Mouse (Mus musculus): ENCODE measurements around the gene Nkrf. TPM values are rescaled to one million over a fixed set of nuclear protein-coding genes. Genes with fewer than 3 reads are reported as not detected.
"Not testable (repeated sequence)": the region's sequence is repeated elsewhere in the genome, so short reads cannot be mapped to it uniquely, and the experiment has no call there.

Gene Nkrf
- total RNA-seq (2018; cell fraction: chromatin; rRNA removed) = 1 to 10 TPM in 24 of 26 experiments, under 1 TPM in 2; 0.44 to 4.6 (median 2.1) TPM
- 1 to 10 TPM; 1.7 to 4.4 (median 2.8) TPM for total RNA-seq (2018; cell fraction: cytosol; rRNA removed)
- 1 to 10 TPM; 1.3 to 7.2 (median 2.7) TPM for total RNA-seq (2018; cell fraction: nucleus; rRNA removed)
- 2.7 to 6.4 TPM (median 4.6 TPM) in 3 replicates for polyA plus RNA-seq (2018)

DNA sequence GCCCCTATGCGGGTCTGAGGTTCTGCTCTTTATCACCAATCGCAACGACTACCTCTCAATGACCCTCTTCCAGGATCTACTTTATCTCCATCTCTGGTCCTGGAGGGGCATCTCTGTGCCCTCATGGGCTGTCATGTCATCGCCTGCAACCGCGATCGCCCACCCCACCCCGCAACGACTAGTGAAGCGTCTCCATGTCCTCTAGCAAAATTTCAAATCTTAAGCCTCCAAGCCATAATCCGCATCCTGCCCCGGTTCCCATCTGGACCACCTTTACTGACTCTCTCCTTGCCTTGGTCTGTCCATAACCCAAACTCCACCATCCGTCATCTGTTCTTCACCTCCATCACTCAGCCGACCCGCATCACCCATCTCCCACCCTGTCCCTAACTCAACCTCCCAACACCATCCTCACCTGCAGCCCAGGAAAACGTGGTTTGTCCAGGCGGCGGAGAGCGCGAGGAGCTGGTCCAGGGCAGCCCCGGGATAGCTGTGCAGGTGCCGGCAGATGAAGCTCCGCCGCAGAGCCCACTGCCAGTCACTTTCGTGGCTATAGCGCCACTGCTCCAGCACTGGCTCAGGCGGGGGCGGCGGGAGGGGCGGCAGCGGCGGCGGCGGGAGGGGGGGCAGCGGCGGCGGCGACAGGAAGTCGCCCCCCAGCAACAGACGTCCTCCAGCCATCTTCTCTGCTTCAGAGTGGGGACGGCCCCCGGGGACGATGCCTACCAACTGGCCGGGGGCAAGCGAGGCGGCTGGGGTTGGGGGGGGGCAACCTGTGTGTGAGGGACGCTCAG is at the start of gene Nkrf:
Gene Nkrf (minus strand): TSS at position 579 of the 794 bp plus-strand sequence.
- Histone ChIP-seq H3K27ac (0 out of 2 replicates have a peak within 1 kb of the TSS, but pooled peaks have one; percentile 31), H3K4me3 (ENCODE audit: inconsistent target) (peak within 1 kb of the TSS; percentile 46), H3K36me3 (ENCODE audit: inconsistent target) (no peaks in the 10 kb centered on the region), H3K79me2 (ENCODE audit: inconsistent target) (no peaks in the 10 kb centered on the region; the same call in 1 of the 2 replicates)
- 19% methylated on average over 38 of the region's 47 CpGs for WGBS (ENCODE audit: missing documents)

DNA sequence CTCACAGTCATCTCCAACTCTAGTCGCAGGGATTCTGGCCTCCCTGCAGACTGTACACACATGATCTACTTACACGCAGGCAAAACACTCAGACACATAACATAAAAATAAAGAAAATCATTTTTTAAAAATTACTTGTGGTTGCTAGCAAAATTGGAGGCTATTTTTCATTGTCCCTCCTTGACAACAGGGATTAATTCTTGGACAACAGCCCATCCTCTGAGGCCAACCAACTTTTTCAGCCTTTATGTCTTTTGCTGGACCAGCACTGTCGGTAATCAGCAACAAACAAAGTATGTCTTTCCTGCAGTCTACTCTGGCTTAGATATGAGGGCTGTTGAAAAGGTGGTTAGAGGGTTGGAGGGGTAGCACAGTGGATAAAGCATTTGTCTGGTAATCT is 38.4 kb upstream of the Nkrf start:
- H3K36me3 ChIP-seq (ENCODE audit: inconsistent target) = no peaks in the 10 kb centered on the region
- H3K4me3 ChIP-seq (ENCODE audit: inconsistent target) = no peak overlapping the region
- no peaks in the 10 kb centered on the region for H3K79me2 ChIP-seq (ENCODE audit: inconsistent target)
- 94% methylated on average over 3 of the region's 3 CpGs for WGBS (ENCODE audit: missing documents)
- H3K27ac ChIP-seq = no peak overlapping the region

GRCm38 (mm10) chrX:36939806-36940413 is 37.2 kb upstream of the Nkrf start:
- no peaks in the 10 kb centered on the region for H3K79me2 ChIP-seq (ENCODE audit: inconsistent target)
- no peaks in the 10 kb centered on the region for H3K36me3 ChIP-seq (ENCODE audit: inconsistent target)
- H3K27ac ChIP-seq = no peak overlapping the region
- 49% methylated on average over 4 of the region's 4 CpGs for WGBS (ENCODE audit: missing documents)
- no peak overlapping the region for H3K4me3 ChIP-seq (ENCODE audit: inconsistent target)

- H3K36me3 ChIP-seq (ENCODE audit: inconsistent target) = no peaks in the 10 kb centered on the region
- H3K4me3 ChIP-seq (ENCODE audit: inconsistent target) = no peak overlapping the region
- 89% methylated on average over 7 of the region's 7 CpGs for WGBS (ENCODE audit: missing documents)
- H3K79me2 ChIP-seq (ENCODE audit: inconsistent target) = no peaks in the 10 kb centered on the region
- H3K27ac ChIP-seq = no peak overlapping the region
Observed at GRCm38 (mm10) chrX:36935326-36935966, 32.7 kb upstream of the Nkrf start.

GRCm38 (mm10) chrX:36930574-36930973 is 27.9 kb upstream of the Nkrf start:
- 60% methylated on average over 1 of the region's 1 CpGs for WGBS (ENCODE audit: missing documents)
- no peak overlapping the region for H3K27ac ChIP-seq

GRCm38 (mm10) chrX:36929694-36930093 is 27.0 kb upstream of the Nkrf start:
- H3K36me3 ChIP-seq (ENCODE audit: inconsistent target) = no peaks in the 10 kb centered on the region
- no peak overlapping the region for H3K4me3 ChIP-seq (ENCODE audit: inconsistent target)
- no peaks in the 10 kb centered on the region for H3K79me2 ChIP-seq (ENCODE audit: inconsistent target)
- no peak overlapping the region for H3K27ac ChIP-seq
- 49% methylated on average over 4 of the region's 4 CpGs for whole genome bisulfite sequencing (ENCODE audit: missing documents)

More at GRCm38 (mm10) chrX:36930574-36930973, 27.9 kb upstream of the Nkrf start:
- Histone ChIP-seq H3K79me2 (ENCODE audit: inconsistent target) (no peaks in the 10 kb centered on the region), H3K36me3 (ENCODE audit: inconsistent target) (no peaks in the 10 kb centered on the region), H3K4me3 (ENCODE audit: inconsistent target) (no peak overlapping the region)

GRCm38 (mm10) chrX:36928791-36929190 is 26.1 kb upstream of the Nkrf start:
- Histone ChIP-seq H3K79me2 (ENCODE audit: inconsistent target) (no peaks in the 10 kb centered on the region), H3K27ac (no peak overlapping the region), H3K36me3 (ENCODE audit: inconsistent target) (no peaks in the 10 kb centered on the region), H3K4me3 (ENCODE audit: inconsistent target) (no peak overlapping the region)
- WGBS (ENCODE audit: missing documents) = 89% methylated on average over 4 of the region's 4 CpGs

DNA sequence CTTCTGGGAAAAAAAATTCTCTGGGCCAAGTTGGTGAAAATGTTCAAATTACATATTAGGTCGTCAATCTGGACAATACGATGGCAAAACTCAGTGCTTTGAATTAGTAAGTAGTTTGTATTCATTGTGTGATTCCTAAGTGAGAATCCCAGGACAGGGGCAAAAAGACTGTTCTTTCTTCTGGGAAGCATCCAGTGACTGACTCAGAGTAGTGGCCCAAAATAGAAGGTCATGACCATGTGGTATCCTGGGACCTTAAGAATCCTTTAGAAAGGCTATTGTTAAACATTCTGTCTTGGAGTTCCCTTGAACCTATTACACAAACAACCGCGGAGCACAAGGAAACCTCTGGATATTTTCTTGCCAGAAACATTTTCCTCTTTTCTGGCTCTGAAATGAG is 18.6 kb upstream of the Nkrf start:
- Histone ChIP-seq H3K4me3 (ENCODE audit: inconsistent target) (no peak overlapping the region), H3K79me2 (ENCODE audit: inconsistent target) (no peaks in the 10 kb centered on the region), H3K36me3 (ENCODE audit: inconsistent target) (no peaks in the 10 kb centered on the region), H3K27ac (no peak overlapping the region)
- 79% methylated on average over 4 of the region's 4 CpGs for WGBS (ENCODE audit: missing documents)

GRCm38 (mm10) chrX:36917749-36918148 is 15.1 kb upstream of the Nkrf start:
- Histone ChIP-seq H3K27ac (no peak overlapping the region), H3K36me3 (ENCODE audit: inconsistent target) (no peaks in the 10 kb centered on the region), H3K4me3 (ENCODE audit: inconsistent target) (no peak overlapping the region), H3K79me2 (ENCODE audit: inconsistent target) (no peaks in the 10 kb centered on the region)
- 83% methylated on average over 1 of the region's 1 CpGs for WGBS (ENCODE audit: missing documents)

GRCm38 (mm10) chrX:36911343-36911742 is 8.6 kb upstream of the Nkrf start:
- 59% methylated on average over 10 of the region's 12 CpGs for WGBS (ENCODE audit: missing documents)
- no peaks in the 10 kb centered on the region for H3K36me3 ChIP-seq (ENCODE audit: inconsistent target)
- no peaks in the 10 kb centered on the region for H3K79me2 ChIP-seq (ENCODE audit: inconsistent target)
- H3K4me3 ChIP-seq (ENCODE audit: inconsistent target) = no peak overlapping the region
- H3K27ac ChIP-seq = no peak overlapping the region

GRCm38 (mm10) chrX:36906539-36906938 is 3.8 kb upstream of the Nkrf start:
- Histone ChIP-seq H3K36me3 (ENCODE audit: inconsistent target) (no peaks in the 10 kb centered on the region), H3K27ac (no peak overlapping the region), H3K4me3 (ENCODE audit: inconsistent target) (no peak overlapping the region), H3K79me2 (ENCODE audit: inconsistent target) (no peaks in the 10 kb centered on the region; the same call in 1 of the 2 replicates)
- WGBS (ENCODE audit: missing documents) = 35% methylated on average over 4 of the region's 5 CpGs

DNA sequence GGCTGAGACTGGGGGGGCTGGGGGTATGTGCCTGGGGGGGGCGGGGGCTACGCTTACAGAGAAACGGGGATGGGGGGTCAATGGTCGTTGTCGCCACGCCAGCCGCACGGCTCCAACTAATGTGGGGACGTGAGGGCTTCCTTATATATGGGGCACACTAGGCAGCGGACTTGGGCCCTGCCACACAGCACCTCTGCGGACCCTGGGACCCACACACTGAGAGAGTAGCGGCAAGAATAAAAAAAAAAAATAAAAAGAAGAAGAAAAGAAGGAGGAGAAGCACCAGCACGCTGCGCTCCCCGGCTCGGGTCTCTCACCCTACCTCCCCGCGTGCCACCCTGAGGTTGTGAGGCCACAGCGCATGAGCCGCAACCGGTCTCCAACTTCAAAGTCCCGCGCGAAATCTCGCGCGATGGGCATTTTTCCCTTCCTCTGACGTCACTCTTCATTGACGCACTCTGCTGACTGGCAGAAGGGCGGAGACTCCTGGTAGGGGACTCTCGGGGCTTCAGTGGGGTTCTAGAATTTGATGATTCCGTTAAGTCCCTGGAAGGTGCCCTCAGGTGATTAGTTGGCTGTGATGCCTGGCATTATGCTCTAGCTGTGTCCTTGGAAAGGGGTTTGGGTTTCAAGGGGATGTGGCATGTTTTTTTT is 543 bp upstream of the Nkrf start:
- WGBS (ENCODE audit: missing documents) = 14% methylated on average over 22 of the region's 32 CpGs
- H3K4me3 ChIP-seq (ENCODE audit: inconsistent target) = peak overlapping the region; percentile 46
- no peaks in the 10 kb centered on the region for H3K36me3 ChIP-seq (ENCODE audit: inconsistent target)
- 0 out of 2 replicates have a peak overlapping the region, but pooled peaks have one; percentile 31 for H3K27ac ChIP-seq
- no peaks in the 10 kb centered on the region; the same call in 1 of the 2 replicates for H3K79me2 ChIP-seq (ENCODE audit: inconsistent target)

GRCm38 (mm10) chrX:36901655-36902054 is 1.0 kb downstream of the Nkrf start:
- Histone ChIP-seq H3K27ac (no peak overlapping the region), H3K36me3 (ENCODE audit: inconsistent target) (no peaks in the 10 kb centered on the region), H3K4me3 (ENCODE audit: inconsistent target) (no peak overlapping the region), H3K79me2 (ENCODE audit: inconsistent target) (no peaks in the 10 kb centered on the region; the same call in 1 of the 2 replicates)
- WGBS (ENCODE audit: missing documents) = 59% methylated on average over 3 of the region's 3 CpGs

DNA sequence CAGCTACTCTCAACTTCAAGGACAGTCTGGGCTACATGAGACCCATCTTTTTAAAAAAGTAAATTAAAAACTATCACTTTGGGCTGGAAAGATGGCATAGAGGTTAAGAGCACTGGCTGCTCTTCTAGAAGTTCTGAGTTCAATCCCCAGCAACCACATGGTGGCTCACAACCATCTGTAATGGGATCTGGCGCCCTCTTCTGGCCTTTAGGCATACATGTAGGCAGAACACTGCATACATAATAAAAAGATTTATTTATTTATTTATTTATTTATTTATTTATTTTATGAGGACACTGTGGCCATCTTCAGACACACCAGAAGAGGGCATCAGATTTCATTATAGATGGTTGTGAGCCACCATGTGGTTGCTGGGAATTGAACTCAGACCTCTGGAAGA is 3.8 kb downstream of the Nkrf start:
- WGBS (ENCODE audit: missing documents) = 17% methylated on average over 1 of the region's 1 CpGs

More for the DNA sequence above, 3.8 kb downstream of the Nkrf start:
- H3K79me2 ChIP-seq (ENCODE audit: inconsistent target); H3K36me3 ChIP-seq (ENCODE audit: inconsistent target); H3K4me3 ChIP-seq (ENCODE audit: inconsistent target); H3K27ac ChIP-seq: not testable (repeated sequence)
